Mouse (Mus musculus): ENCODE data around the gene Rbm20. TPM values are rescaled to one million over a fixed set of nuclear protein-coding genes. Genes with fewer than 3 reads are reported as not detected.

Rbm20 gene
- polyA plus RNA-seq, 1 experiment from 2014 or later = 2.7 TPM

DNA sequence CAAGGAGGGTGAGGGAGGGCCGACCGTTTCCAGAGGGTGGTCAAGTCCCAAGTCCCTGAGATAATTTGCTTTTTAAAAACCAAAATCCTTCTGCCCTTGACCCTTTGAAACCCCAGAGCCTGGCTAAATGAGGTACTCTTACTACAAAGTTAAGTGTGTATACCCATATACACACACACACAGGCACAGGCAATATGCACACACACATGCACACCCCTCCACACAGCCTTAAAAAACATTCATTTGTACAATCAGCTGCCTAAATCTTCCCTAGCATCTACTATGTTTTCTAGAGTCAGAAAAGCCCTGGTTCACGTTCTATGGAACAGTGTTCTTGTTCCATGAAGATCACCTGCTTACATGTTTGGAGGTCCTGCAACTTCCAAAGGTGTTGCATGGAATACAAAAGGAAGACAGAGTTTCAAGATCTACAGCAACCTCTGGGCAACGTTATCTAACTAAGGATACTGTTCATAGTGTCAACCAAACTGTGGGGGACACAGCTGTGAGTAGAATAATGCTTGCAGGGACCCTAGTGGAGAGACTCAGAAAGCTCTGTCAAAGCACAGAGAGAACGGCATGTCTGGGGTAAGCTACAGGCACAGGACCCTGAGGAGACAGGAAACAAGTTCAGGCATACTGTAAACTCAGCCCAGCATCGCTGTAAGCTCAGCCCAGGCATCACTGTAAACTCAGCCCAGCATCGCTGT is 97.7 kb downstream of the Rbm20 start:
- ATAC-seq (ENCODE audit: insufficient number of reproducible peaks, low FRiP score, low TSS enrichment, low read depth) (no peak), DNase-seq (ENCODE audit: low spot score) (no peak)
- Histone ChIP-seq H3K27ac (replicated peaks; ENCODE audit: low read depth, low read length) (no peak overlapping the region), H3K4me1 (ENCODE audit: control insufficient read depth, insufficient read depth, low read length) (0 out of 2 replicates have a peak, but pooled peaks cover 3% of the 10 kb centered on the region), H3K9me3 (ENCODE audit: control insufficient read depth, low read length) (no peaks in the 10 kb centered on the region), H3K4me2 (ENCODE audit: low read depth, severe bottlenecking) (no peak overlapping the region), H3K9ac (ENCODE audit: low read length) (no peak overlapping the region), H3K27me3 (ENCODE audit: control insufficient read depth, insufficient read depth, low read length) (no peaks in the 10 kb centered on the region), H3K36me3 (ENCODE audit: control insufficient read depth, insufficient read depth, low read length) (no peaks in the 10 kb centered on the region), H3K4me3 (ENCODE audit: low read depth, low read length) (no peak overlapping the region)
- WGBS = 77% methylated on average over 7 of the region's 7 CpGs

- Histone ChIP-seq H3K9me3 (ENCODE audit: control insufficient read depth, low read length) (no peaks in the 10 kb centered on the region), H3K4me2 (ENCODE audit: low read depth, severe bottlenecking) (no peak overlapping the region), H3K9ac (ENCODE audit: low read length) (no peak overlapping the region), H3K4me1 (ENCODE audit: control insufficient read depth, insufficient read depth, low read length) (no peaks in the 10 kb centered on the region), H3K27me3 (ENCODE audit: control insufficient read depth, insufficient read depth, low read length) (no peaks in the 10 kb centered on the region), H3K36me3 (ENCODE audit: control insufficient read depth, insufficient read depth, low read length) (no peaks in the 10 kb centered on the region), H3K27ac (replicated peaks; ENCODE audit: low read depth, low read length) (no peak overlapping the region), H3K4me3 (ENCODE audit: low read depth, low read length) (no peak overlapping the region)
- 85% methylated on average over 9 of the region's 9 CpGs for WGBS
- no peak for DNase-seq (ENCODE audit: low spot score)
- no peak for ATAC-seq (ENCODE audit: insufficient number of reproducible peaks, low FRiP score, low TSS enrichment, low read depth)
These were observed 102.3 kb downstream of the Rbm20 start for GRCm38 (mm10) chr19:53779402-53779801.

DNA sequence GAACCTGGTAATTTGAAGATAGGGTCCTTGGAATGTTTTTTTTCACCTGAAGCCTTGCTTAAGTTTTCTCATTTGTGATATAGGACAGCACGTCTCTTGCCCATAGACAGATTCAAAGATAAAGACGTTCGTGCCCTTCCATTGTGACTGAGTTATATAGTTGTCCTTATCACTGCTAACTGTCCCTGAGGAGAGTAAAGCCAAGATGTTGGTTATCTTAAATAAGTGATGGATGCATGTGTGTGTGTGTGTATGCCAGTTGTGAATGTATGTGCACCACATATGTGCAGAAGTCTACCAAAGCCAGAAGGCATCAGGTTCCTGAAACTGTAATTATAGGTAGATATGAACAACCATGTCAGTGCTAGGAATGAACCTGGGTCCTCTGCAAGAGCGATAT is 102.7 kb downstream of the Rbm20 start:
- H3K9me3 ChIP-seq (ENCODE audit: control insufficient read depth, low read length) = no peaks in the 10 kb centered on the region
- no peaks in the 10 kb centered on the region for H3K27me3 ChIP-seq (ENCODE audit: control insufficient read depth, insufficient read depth, low read length)

DNA sequence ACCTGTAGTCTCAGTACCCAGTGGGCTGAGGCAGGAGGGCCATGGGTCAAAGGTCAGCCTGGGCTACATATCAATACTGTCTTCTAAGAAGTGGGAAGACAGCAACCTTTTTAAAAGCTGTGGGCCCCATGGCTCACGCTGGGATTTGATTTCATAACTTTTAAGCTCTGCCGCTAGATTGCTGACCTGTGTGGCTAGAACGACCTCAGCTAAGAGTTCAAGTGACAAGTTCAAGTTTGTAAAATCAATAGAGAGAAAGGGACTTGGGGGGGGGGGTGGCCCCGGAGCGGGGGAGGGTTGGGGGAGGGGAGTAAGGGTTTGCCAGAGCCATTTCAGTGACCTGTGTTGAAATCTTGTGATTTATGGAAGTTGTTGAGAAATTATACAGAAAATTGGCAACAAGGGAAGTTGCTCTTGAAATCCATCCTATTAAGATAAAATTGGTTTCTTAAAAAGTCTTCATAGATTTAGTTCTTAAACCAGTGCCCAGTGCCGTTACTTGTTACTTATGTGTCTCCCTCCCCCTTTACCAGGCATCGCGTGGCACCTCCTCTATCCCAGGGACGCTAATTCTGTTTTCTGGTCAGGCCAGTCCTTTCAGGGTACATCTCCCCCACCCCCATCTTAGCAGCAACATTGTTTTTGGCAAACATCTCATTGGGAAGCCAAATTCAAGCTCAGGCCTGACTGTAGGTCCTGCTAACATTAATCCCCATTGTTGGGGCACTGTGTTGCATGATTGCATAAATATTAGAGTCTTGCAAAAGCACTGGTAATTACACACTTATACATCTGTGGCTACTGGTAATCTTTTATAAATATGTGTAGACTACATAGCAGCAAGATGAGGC is 103.9 kb downstream of the Rbm20 start:
- no peak for ATAC-seq (ENCODE audit: insufficient number of reproducible peaks, low FRiP score, low TSS enrichment, low read depth)
- H3K9me3 ChIP-seq (ENCODE audit: control insufficient read depth, low read length) = no peaks in the 10 kb centered on the region
- WGBS = 70% methylated on average over 9 of the region's 9 CpGs
- no peak overlapping the region for H3K27ac ChIP-seq (replicated peaks; ENCODE audit: low read depth, low read length)
- H3K4me2 ChIP-seq (ENCODE audit: low read depth, severe bottlenecking) = no peak overlapping the region
- no peak overlapping the region for H3K9ac ChIP-seq (ENCODE audit: low read length)
- no peaks in the 10 kb centered on the region for H3K4me1 ChIP-seq (ENCODE audit: control insufficient read depth, insufficient read depth, low read length)
- H3K4me3 ChIP-seq (ENCODE audit: low read depth, low read length) = no peak overlapping the region
- DNase-seq (ENCODE audit: low spot score) = no peak
- H3K36me3 ChIP-seq (ENCODE audit: control insufficient read depth, insufficient read depth, low read length) = no peaks in the 10 kb centered on the region
- H3K27me3 ChIP-seq (ENCODE audit: control insufficient read depth, insufficient read depth, low read length) = no peaks in the 10 kb centered on the region

More for the DNA sequence above, 102.7 kb downstream of the Rbm20 start:
- WGBS = 93% methylated on average over 4 of the region's 4 CpGs
- H3K36me3 ChIP-seq (ENCODE audit: control insufficient read depth, insufficient read depth, low read length) = no peaks in the 10 kb centered on the region
- no peaks in the 10 kb centered on the region for H3K4me1 ChIP-seq (ENCODE audit: control insufficient read depth, insufficient read depth, low read length)
- DNase-seq (ENCODE audit: low spot score) (no peak), ATAC-seq (ENCODE audit: insufficient number of reproducible peaks, low FRiP score, low TSS enrichment, low read depth) (no peak)
- H3K9ac ChIP-seq (ENCODE audit: low read length) = no peak overlapping the region
- no peak overlapping the region for H3K4me2 ChIP-seq (ENCODE audit: low read depth, severe bottlenecking)
- H3K4me3 ChIP-seq (ENCODE audit: low read depth, low read length) = no peak overlapping the region
- no peak overlapping the region for H3K27ac ChIP-seq (replicated peaks; ENCODE audit: low read depth, low read length)

DNA sequence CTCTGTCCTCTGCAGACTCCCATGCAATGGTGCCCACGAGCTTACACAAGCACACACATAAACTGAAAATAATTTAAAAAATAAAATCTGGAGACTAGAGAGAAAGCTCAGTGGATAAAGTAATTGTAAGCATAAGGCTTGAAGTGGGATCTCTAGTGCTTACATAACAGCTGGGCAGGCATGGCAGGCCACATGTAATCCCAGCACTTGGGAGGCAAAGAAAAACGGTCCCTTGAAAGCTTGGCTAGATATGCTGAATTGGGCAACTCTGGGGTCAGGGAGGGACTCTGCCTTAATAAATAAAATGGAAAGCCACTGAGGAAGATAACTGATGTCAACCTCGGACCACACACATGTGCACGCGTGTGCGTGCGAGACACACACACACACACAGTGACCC is 104.7 kb downstream of the Rbm20 start:
- Histone ChIP-seq H3K9ac (ENCODE audit: low read length) (no peak overlapping the region), H3K4me3 (ENCODE audit: low read depth, low read length) (no peak overlapping the region), H3K36me3 (ENCODE audit: control insufficient read depth, insufficient read depth, low read length) (no peaks in the 10 kb centered on the region), H3K27me3 (ENCODE audit: control insufficient read depth, insufficient read depth, low read length) (no peaks in the 10 kb centered on the region), H3K4me1 (ENCODE audit: control insufficient read depth, insufficient read depth, low read length) (no peaks in the 10 kb centered on the region), H3K27ac (replicated peaks; ENCODE audit: low read depth, low read length) (no peak overlapping the region), H3K4me2 (ENCODE audit: low read depth, severe bottlenecking) (no peak overlapping the region), H3K9me3 (ENCODE audit: control insufficient read depth, low read length) (no peaks in the 10 kb centered on the region)
- ATAC-seq (ENCODE audit: insufficient number of reproducible peaks, low FRiP score, low TSS enrichment, low read depth) (no peak), DNase-seq (ENCODE audit: low spot score) (no peak)
- 93% methylated on average over 7 of the region's 7 CpGs for WGBS

- no peak for ATAC-seq (ENCODE audit: insufficient number of reproducible peaks, low FRiP score, low TSS enrichment, low read depth)
- no peak overlapping the region for H3K4me2 ChIP-seq (ENCODE audit: low read depth, severe bottlenecking)
- H3K9me3 ChIP-seq (ENCODE audit: control insufficient read depth, low read length) = no peaks in the 10 kb centered on the region
- no peak overlapping the region for H3K4me3 ChIP-seq (ENCODE audit: low read depth, low read length)
- H3K9ac ChIP-seq (ENCODE audit: low read length) = no peak overlapping the region
- WGBS = 92% methylated on average over 3 of the region's 3 CpGs
- no peaks in the 10 kb centered on the region for H3K4me1 ChIP-seq (ENCODE audit: control insufficient read depth, insufficient read depth, low read length)
- H3K27ac ChIP-seq (replicated peaks; ENCODE audit: low read depth, low read length) = no peak overlapping the region
- DNase-seq (ENCODE audit: low spot score) = no peak
- no peaks in the 10 kb centered on the region for H3K27me3 ChIP-seq (ENCODE audit: control insufficient read depth, insufficient read depth, low read length)
- no peaks in the 10 kb centered on the region for H3K36me3 ChIP-seq (ENCODE audit: control insufficient read depth, insufficient read depth, low read length)
These were observed 108.2 kb downstream of the Rbm20 start for GRCm38 (mm10) chr19:53785352-53785751.

DNA sequence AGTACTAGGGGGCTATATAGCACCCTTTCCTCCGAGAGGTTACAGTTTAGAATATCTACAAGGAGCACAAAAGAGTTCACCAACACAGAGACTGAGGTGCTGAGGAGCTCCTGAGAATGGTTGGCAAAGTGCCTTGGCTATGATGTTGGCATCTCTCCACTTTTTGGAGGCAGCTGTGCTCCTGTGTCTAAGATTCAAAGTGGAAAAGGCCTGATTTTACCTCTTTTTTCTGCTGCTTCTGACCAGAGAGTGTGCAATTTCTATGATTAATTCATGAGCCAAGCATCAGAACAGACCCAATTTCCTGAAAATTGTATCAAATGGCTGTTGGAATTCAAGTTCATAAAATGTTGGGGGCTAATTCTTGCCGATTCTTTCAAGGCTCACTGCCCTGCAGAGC is 109.1 kb downstream of the Rbm20 start:
- no peaks in the 10 kb centered on the region for H3K27me3 ChIP-seq (ENCODE audit: control insufficient read depth, insufficient read depth, low read length)
- no peaks in the 10 kb centered on the region for H3K9me3 ChIP-seq (ENCODE audit: control insufficient read depth, low read length)
- no peak overlapping the region for H3K27ac ChIP-seq (replicated peaks; ENCODE audit: low read depth, low read length)
- no peaks in the 10 kb centered on the region for H3K4me1 ChIP-seq (ENCODE audit: control insufficient read depth, insufficient read depth, low read length)
- ATAC-seq (ENCODE audit: insufficient number of reproducible peaks, low FRiP score, low TSS enrichment, low read depth) (no peak), DNase-seq (ENCODE audit: low spot score) (no peak)
- WGBS = 84% methylated on average over 2 of the region's 2 CpGs
- no peak overlapping the region for H3K4me3 ChIP-seq (ENCODE audit: low read depth, low read length)
- H3K9ac ChIP-seq (ENCODE audit: low read length) = no peak overlapping the region; the same call in 1 of the 2 replicates
- H3K4me2 ChIP-seq (ENCODE audit: low read depth, severe bottlenecking) = no peak overlapping the region
- no peaks in the 10 kb centered on the region for H3K36me3 ChIP-seq (ENCODE audit: control insufficient read depth, insufficient read depth, low read length)

DNA sequence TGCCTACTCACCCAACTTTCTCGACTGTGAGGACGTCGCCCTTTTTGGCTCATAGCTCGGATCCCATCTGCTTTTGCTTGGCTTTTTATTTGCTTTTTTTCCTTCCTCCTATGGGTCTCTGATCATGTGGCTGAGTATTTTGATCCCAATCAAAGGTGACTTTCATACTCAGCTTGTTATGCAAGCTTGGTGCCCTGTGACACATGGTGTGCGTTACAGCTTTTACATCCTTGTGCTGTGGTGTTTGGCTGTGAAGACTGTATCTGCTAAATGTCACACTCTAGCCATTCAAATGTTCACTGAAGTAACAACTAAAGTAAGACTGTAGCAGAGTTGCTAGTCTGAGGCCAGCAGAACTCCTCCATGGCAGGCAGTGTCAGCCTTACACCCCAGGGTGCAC is 109.7 kb downstream of the Rbm20 start:
- Histone ChIP-seq H3K9me3 (ENCODE audit: control insufficient read depth, low read length) (no peaks in the 10 kb centered on the region), H3K27me3 (ENCODE audit: control insufficient read depth, insufficient read depth, low read length) (no peaks in the 10 kb centered on the region), H3K9ac (ENCODE audit: low read length) (no peak overlapping the region), H3K36me3 (ENCODE audit: control insufficient read depth, insufficient read depth, low read length) (no peaks in the 10 kb centered on the region), H3K4me3 (ENCODE audit: low read depth, low read length) (no peak overlapping the region), H3K4me2 (ENCODE audit: low read depth, severe bottlenecking) (no peak overlapping the region), H3K4me1 (ENCODE audit: control insufficient read depth, insufficient read depth, low read length) (no peaks in the 10 kb centered on the region), H3K27ac (replicated peaks; ENCODE audit: low read depth, low read length) (no peak overlapping the region)
- no peak for ATAC-seq (ENCODE audit: insufficient number of reproducible peaks, low FRiP score, low TSS enrichment, low read depth)
- no peak for DNase-seq (ENCODE audit: low spot score)
- WGBS = 68% methylated on average over 5 of the region's 5 CpGs

Data from limb, embryonic 11.5 days (tissue).